ENCODE assay signal across 12 mouse cellular contexts in the genomic region with DNA sequence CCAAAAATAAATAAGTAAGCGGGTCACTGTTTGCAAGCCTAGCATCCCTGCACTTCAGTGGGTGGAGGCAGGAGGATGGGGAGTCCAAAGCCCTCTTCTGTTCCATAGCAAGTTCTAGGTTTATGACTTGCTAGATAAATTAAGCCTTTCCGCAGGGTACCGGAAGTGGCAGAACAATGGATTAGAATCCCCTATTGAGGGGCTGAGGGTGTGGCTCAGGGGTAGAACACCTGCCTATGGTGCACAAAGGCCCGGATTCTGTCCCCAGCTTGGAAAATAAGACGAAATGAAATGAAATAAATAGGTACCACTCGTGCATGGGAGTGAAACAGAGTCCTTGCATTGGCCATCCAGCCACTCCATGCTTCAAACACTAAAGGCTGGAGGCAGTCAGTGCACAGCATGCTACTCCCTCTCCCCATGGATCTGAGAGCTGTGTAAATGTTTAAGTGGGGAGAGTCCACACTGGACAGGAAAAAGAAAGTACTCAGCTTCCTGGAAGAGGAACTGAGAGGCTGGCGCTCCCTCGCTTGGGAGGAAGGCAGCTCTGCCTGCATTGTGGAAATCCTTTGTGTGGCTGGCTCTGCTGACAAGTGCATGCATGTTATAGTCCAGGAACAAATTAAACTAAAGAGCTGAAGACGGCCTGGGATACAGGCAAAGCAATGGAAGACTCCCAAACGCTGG. TPM values are rescaled to one million over a fixed set of nuclear protein-coding genes. Genes with fewer than 3 reads are reported as not detected.
DNase-seq lines count a peak whose midpoint lies in the region; ATAC-seq and TF ChIP-seq lines count a peak whose summit lies in the region.
"Had no signal": no experiment of that assay in that cellular context is flagged by ENCODE, and none has a peak within 500 bp of the region (broad histone marks: within the 10 kb centered on the region; RNA-seq: fewer than 3 reads in every experiment).

No protein-coding gene starts in this region.

- TF ChIP-seq EP300 in liver, postnatal 0 days (IDR thresholded peaks at IDR 0.05; ENCODE audit: low read depth) = no peak

- no peak overlapping the region for H3K4me2 ChIP-seq in intestine, embryonic 14.5 days (ENCODE audit: low read length)
- no peak overlapping the region for H3K4me2 ChIP-seq in intestine, postnatal 0 days (replicated peaks; ENCODE audit: low read depth)
- H3K4me2 ChIP-seq in embryonic facial prominence, embryonic 13.5 days = no peak overlapping the region
- no peak overlapping the region for H3K4me2 ChIP-seq in liver, postnatal 0 days (ENCODE audit: low read depth, low read length)

- H3K27ac ChIP-seq in intestine, embryonic 14.5 days (ENCODE audit: low read depth) = peak overlapping the region; percentile 0; the same call in 1 of the 2 replicates
- H3K27ac ChIP-seq in intestine, postnatal 0 days (ENCODE audit: low read depth, low read length) = no peak overlapping the region
- peak overlapping the region; percentile 62 for H3K27ac ChIP-seq in embryonic facial prominence, embryonic 13.5 days
- 0 out of 2 replicates have a peak overlapping the region, but pooled peaks have one; percentile 8 for H3K27ac ChIP-seq in liver, postnatal 0 days (ENCODE audit: low read depth)

- no peaks in the 10 kb centered on the region for H3K36me3 ChIP-seq in intestine, embryonic 14.5 days (ENCODE audit: control insufficient read depth, insufficient read depth, low read length)
- no peaks in the 10 kb centered on the region for H3K36me3 ChIP-seq in intestine, postnatal 0 days (ENCODE audit: control insufficient read depth, insufficient read depth)
- no peaks in the 10 kb centered on the region for H3K36me3 ChIP-seq in embryonic facial prominence, embryonic 13.5 days
- H3K36me3 ChIP-seq in liver, postnatal 0 days (replicated peaks; ENCODE audit: insufficient read depth, low read length) = no peaks in the 10 kb centered on the region

- no peaks in the 10 kb centered on the region for H3K9me3 ChIP-seq in intestine, embryonic 14.5 days (ENCODE audit: control insufficient read depth, low read length)
- H3K9me3 ChIP-seq in intestine, postnatal 0 days (ENCODE audit: control insufficient read depth) = no peaks in the 10 kb centered on the region
- no peaks in the 10 kb centered on the region for H3K9me3 ChIP-seq in embryonic facial prominence, embryonic 13.5 days
- H3K9me3 ChIP-seq in liver, postnatal 0 days (ENCODE audit: low read length) = no peaks in the 10 kb centered on the region

- H3K27me3 ChIP-seq in intestine, embryonic 14.5 days (replicated peaks; ENCODE audit: control insufficient read depth, insufficient read depth, low read length) = no peaks in the 10 kb centered on the region
- no peaks in the 10 kb centered on the region for H3K27me3 ChIP-seq in intestine, postnatal 0 days (replicated peaks; ENCODE audit: control insufficient read depth, insufficient read depth, low read length)
- H3K27me3 ChIP-seq in embryonic facial prominence, embryonic 13.5 days = no peaks in the 10 kb centered on the region
- 0 out of 2 replicates have a peak, but pooled peaks cover 6% of the 10 kb centered on the region for H3K27me3 ChIP-seq in liver, postnatal 0 days (ENCODE audit: insufficient read depth, low read length)

- H3K4me3 ChIP-seq in intestine, embryonic 14.5 days (ENCODE audit: low read depth, low read length) = no peak overlapping the region
- no peak overlapping the region for H3K4me3 ChIP-seq in intestine, postnatal 0 days (ENCODE audit: low read depth, low read length)
- no peak overlapping the region for H3K4me3 ChIP-seq in embryonic facial prominence, embryonic 13.5 days
- no peak overlapping the region for H3K4me3 ChIP-seq in liver, postnatal 0 days (ENCODE audit: low read depth, low read length)

- DNase-seq in intestine, embryonic 14.5 days (ENCODE audit: low spot score) = no peak
- peak; percentile 78 for DNase-seq in ES-CJ7 (ENCODE audit: low read depth, low spot score)
- DNase-seq in liver, postnatal 0 days = no peak
- no peak for DNase-seq in cerebellum, adult 11-12 months
- DNase-seq in testis, postnatal 14 days (ENCODE audit: low spot score) = no peak
- DNase-seq in ovary, postnatal 36 days (ENCODE audit: low spot score) = no peak
- DNase-seq: cerebellum, postnatal 10 days; kidney, adult 8-10 months; thymus, postnatal 25 days had no signal

- TF ChIP-seq CTCF in intestine, postnatal 0 days (IDR thresholded peaks at IDR 0.05; ENCODE audit: low read depth) = no peak
- no peak for TF ChIP-seq CTCF in liver, postnatal 0 days (IDR thresholded peaks at IDR 0.05; ENCODE audit: low read depth)

- 60% methylated on average over 10 of the region's 10 CpGs for WGBS in intestine, embryonic 14.5 days
- WGBS in intestine, postnatal 0 days = 47% methylated on average over 10 of the region's 10 CpGs
- WGBS in embryonic facial prominence, embryonic 13.5 days = 60% methylated on average over 10 of the region's 10 CpGs
- 57% methylated on average over 10 of the region's 10 CpGs for WGBS in liver, postnatal 0 days (ENCODE audit: insufficient replicate concordance)

- peaks cover 29% of the 10 kb centered on the region for H3K4me1 ChIP-seq in intestine, embryonic 14.5 days (replicated peaks; ENCODE audit: control insufficient read depth, insufficient read depth, low read length)
- H3K4me1 ChIP-seq in intestine, postnatal 0 days (replicated peaks; ENCODE audit: control insufficient read depth, insufficient read depth, low read length) = peaks cover 9% of the 10 kb centered on the region; the same call in 1 of the 2 replicates
- H3K4me1 ChIP-seq in embryonic facial prominence, embryonic 13.5 days = peaks cover 50% of the 10 kb centered on the region
- H3K4me1 ChIP-seq in liver, postnatal 0 days (ENCODE audit: insufficient read depth) = peaks cover 22% of the 10 kb centered on the region

- ATAC-seq in intestine, embryonic 14.5 days (replicated peaks; ENCODE audit: low FRiP score, low TSS enrichment, low read depth) = no peak
- ATAC-seq in intestine, postnatal 0 days = no peak
- ATAC-seq in embryonic facial prominence, embryonic 13.5 days (ENCODE audit: insufficient number of reproducible peaks, insufficient read depth, low FRiP score, low TSS enrichment, low read depth) = no peak
- no peak for ATAC-seq in liver, postnatal 0 days
- ATAC-seq: CD4-positive, CD25-positive, alpha-beta regulatory T cell, adult 4 months had no signal

- no peak overlapping the region for H3K9ac ChIP-seq in intestine, embryonic 14.5 days (ENCODE audit: low read length)
- H3K9ac ChIP-seq in intestine, postnatal 0 days (ENCODE audit: low read depth, low read length) = no peak overlapping the region
- peak overlapping the region; percentile 54 for H3K9ac ChIP-seq in embryonic facial prominence, embryonic 13.5 days
- H3K9ac ChIP-seq in liver, postnatal 0 days (replicated peaks) = no peak overlapping the region

RNA-seq across cellular contexts. Expression of a gene that starts 2.0 kb away (rescaled TPM):
- polyA plus RNA-seq in intestine, embryonic 14.5 days (2014; fragmentation: Nextera tagmentation; extraction: Ambion mirVana) = 31.9 and 35.5 TPM in 2 replicates
- polyA plus RNA-seq in intestine, postnatal 0 days (2015; fragmentation: Nextera tagmentation; extraction: Ambion mirVana) = 9.5 and 11.4 TPM in 2 replicates
- polyA plus RNA-seq in embryonic facial prominence, embryonic 13.5 days (2015; fragmentation: Nextera tagmentation; extraction: Ambion mirVana) = 67.8 and 71.5 TPM in 2 replicates
- polyA plus RNA-seq in liver, postnatal 0 days (2015; fragmentation: Nextera tagmentation; extraction: Ambion mirVana) = 2.4 and 3.1 TPM in 2 replicates

RNA-seq across cellular contexts. Expression of a gene that starts 18.9 kb away (rescaled TPM):
- 65.4 and 69.9 TPM in 2 replicates for polyA plus RNA-seq in intestine, embryonic 14.5 days (2014; fragmentation: Nextera tagmentation; extraction: Ambion mirVana)
- polyA plus RNA-seq in intestine, postnatal 0 days (2015; fragmentation: Nextera tagmentation; extraction: Ambion mirVana) = 18.5 and 19.2 TPM in 2 replicates
- 102 and 109 TPM in 2 replicates for polyA plus RNA-seq in embryonic facial prominence, embryonic 13.5 days (2015; fragmentation: Nextera tagmentation; extraction: Ambion mirVana)
- 20.3 and 24.5 TPM in 2 replicates for polyA plus RNA-seq in liver, postnatal 0 days (2015; fragmentation: Nextera tagmentation; extraction: Ambion mirVana)

RNA-seq across cellular contexts. Expression of a gene that starts 24.0 kb away (rescaled TPM):
- 151 and 155 TPM in 2 replicates for polyA plus RNA-seq in intestine, embryonic 14.5 days (2014; fragmentation: Nextera tagmentation; extraction: Ambion mirVana)
- 107 and 113 TPM in 2 replicates for polyA plus RNA-seq in intestine, postnatal 0 days (2015; fragmentation: Nextera tagmentation; extraction: Ambion mirVana)
- polyA plus RNA-seq in embryonic facial prominence, embryonic 13.5 days (2015; fragmentation: Nextera tagmentation; extraction: Ambion mirVana) = 142 TPM in 2 replicates
- polyA plus RNA-seq in liver, postnatal 0 days (2015; fragmentation: Nextera tagmentation; extraction: Ambion mirVana) = 54.6 and 55.0 TPM in 2 replicates

RNA-seq across cellular contexts. Expression of a gene that starts 37.2 kb away (rescaled TPM):
- 11.4 and 11.8 TPM in 2 replicates for polyA plus RNA-seq in intestine, embryonic 14.5 days (2014; fragmentation: Nextera tagmentation; extraction: Ambion mirVana)
- polyA plus RNA-seq in intestine, postnatal 0 days (2015; fragmentation: Nextera tagmentation; extraction: Ambion mirVana) = 10.2 and 11.8 TPM in 2 replicates
- 13.4 and 15.4 TPM in 2 replicates for polyA plus RNA-seq in embryonic facial prominence, embryonic 13.5 days (2015; fragmentation: Nextera tagmentation; extraction: Ambion mirVana)
- 12.7 and 13.6 TPM in 2 replicates for polyA plus RNA-seq in liver, postnatal 0 days (2015; fragmentation: Nextera tagmentation; extraction: Ambion mirVana)

RNA-seq across cellular contexts. Expression of a gene that starts 50.6 kb away (rescaled TPM):
- 0.96 TPM in 1 of 2 replicates, not detected in the other for polyA plus RNA-seq in intestine, embryonic 14.5 days (2014; fragmentation: Nextera tagmentation; extraction: Ambion mirVana)
- 0.12 and 0.20 TPM in 2 replicates for polyA plus RNA-seq in intestine, postnatal 0 days (2015; fragmentation: Nextera tagmentation; extraction: Ambion mirVana)
- polyA plus RNA-seq in embryonic facial prominence, embryonic 13.5 days (2015; fragmentation: Nextera tagmentation; extraction: Ambion mirVana) = 0.27 and 2.6 TPM in 2 replicates
- 57.7 and 58.5 TPM in 2 replicates for polyA plus RNA-seq in liver, postnatal 0 days (2015; fragmentation: Nextera tagmentation; extraction: Ambion mirVana)
